Mouse (Mus musculus) G1E (cell line): Measurements from ENCODE around the gene Zfp398. TPM values are rescaled to one million over a fixed set of nuclear protein-coding genes. Genes with fewer than 3 reads are reported as not detected.

ENCODE experiments used
- ATAC-seq: 2 replicates; pipeline ENCODE4 v1.8.0; 2016; ENCODE audit warnings: mild to moderate bottlenecking; ENCODE audit not compliant: insufficient number of reproducible peaks, poor library complexity, low FRiP score, severe bottlenecking; ENCODE audit errors: extremely low read depth
- DNase-seq: peaks from one replicate; pipeline ENCODE4 v3.0.0; 2012; ENCODE audit warnings: low spot score
- H3K27me3 ChIP-seq: 2 replicates; pipeline ENCODE4 v1.6.1; 2012; ENCODE audit warnings: mild to moderate bottlenecking, low read length, inconsistent platforms; ENCODE audit not compliant: insufficient read depth
- H3K36me3 ChIP-seq: replicated peaks from 2 replicates; pipeline ENCODE3; 2012; ENCODE audit warnings: mild to moderate bottlenecking, inconsistent platforms
- H3K4me1 ChIP-seq: 2 replicates; pipeline ENCODE4 v1.6.1; 2012; ENCODE audit warnings: low read depth, low read length, inconsistent platforms, mixed read lengths; ENCODE audit not compliant: insufficient read depth
- H3K4me3 ChIP-seq: 2 replicates; pipeline ENCODE4 v1.5.1; 2012; ENCODE audit warnings: low read depth, mild to moderate bottlenecking, inconsistent platforms, low read length, moderate library complexity, mixed read lengths
- H3K9me3 ChIP-seq: replicated peaks from 2 replicates; pipeline ENCODE4 v1.6.1; 2012; ENCODE audit warnings: inconsistent platforms
- CTCF ChIP-seq: IDR thresholded peaks from 2 replicates; pipeline ENCODE4 v1.5.1; 2012; ENCODE audit warnings: low read depth, low read length, inconsistent platforms, mixed read lengths
- GATA1 ChIP-seq: IDR thresholded peaks from 2 replicates; pipeline ENCODE4 v1.6.1; 2012; ENCODE audit warnings: borderline replicate concordance, low read length, inconsistent platforms, mixed read lengths
- GATA2 ChIP-seq: IDR thresholded peaks from 2 replicates; pipeline ENCODE4 v1.6.1; 2012; ENCODE audit warnings: low read depth, low read length, inconsistent platforms, borderline replicate concordance
- POLR2AphosphoS5 ChIP-seq: IDR thresholded peaks from 2 replicates; pipeline ENCODE4 v1.6.1; 2012; ENCODE audit warnings: low read depth, low read length, inconsistent platforms; ENCODE audit not compliant: insufficient replicate concordance
- TAL1 ChIP-seq: conservative IDR thresholded peaks from 2 replicates; pipeline ENCODE4 v1.6.1; 2012; ENCODE audit warnings: low read depth, low read length, inconsistent platforms, mixed read lengths
- polyA plus RNA-seq: library from polyadenylated mRNA; stranded (reverse); fragments of >175 nt; gene quantifications from 2 replicates; pipeline ENCODE4 v1.2.3, GENCODE M21; 2012
- total RNA-seq, 2 experiments: library from RNA; stranded (forward) in 1 of 2; stranded (reverse) in 1 of 2; fragments of 200-1000 nt in 1 of 2; fragments of >200 nt in 1 of 2; fragmentation: Nextera tagmentation in 1 of 2; gene quantifications; 2 replicates each; pipeline ENCODE4 v1.2.3; 2014 to 2017

Gene Zfp398
- total and polyA plus RNA-seq, 3 experiments = 4.6 to 27.5 (median 15.7) TPM

DNA sequence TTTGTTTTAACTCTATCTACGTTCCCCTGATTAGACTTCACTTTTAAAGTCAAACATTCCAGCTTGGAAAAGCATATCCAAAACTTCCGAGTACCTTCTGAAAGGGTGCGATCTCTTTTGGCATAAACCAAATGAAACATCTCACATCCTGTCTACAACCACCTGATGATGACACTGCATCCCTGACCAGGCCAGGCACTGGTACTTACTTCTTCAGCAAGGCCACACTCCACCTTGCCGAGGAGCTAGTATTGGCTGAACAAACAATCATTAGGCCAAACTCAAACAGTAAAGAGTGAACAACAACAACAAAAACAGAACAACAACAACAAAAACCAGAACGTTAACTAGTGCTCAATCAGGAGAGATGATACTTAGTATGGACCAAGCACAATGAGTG lies 24.1 kb upstream of the Zfp398 start:
- no peak for DNase-seq

DNA sequence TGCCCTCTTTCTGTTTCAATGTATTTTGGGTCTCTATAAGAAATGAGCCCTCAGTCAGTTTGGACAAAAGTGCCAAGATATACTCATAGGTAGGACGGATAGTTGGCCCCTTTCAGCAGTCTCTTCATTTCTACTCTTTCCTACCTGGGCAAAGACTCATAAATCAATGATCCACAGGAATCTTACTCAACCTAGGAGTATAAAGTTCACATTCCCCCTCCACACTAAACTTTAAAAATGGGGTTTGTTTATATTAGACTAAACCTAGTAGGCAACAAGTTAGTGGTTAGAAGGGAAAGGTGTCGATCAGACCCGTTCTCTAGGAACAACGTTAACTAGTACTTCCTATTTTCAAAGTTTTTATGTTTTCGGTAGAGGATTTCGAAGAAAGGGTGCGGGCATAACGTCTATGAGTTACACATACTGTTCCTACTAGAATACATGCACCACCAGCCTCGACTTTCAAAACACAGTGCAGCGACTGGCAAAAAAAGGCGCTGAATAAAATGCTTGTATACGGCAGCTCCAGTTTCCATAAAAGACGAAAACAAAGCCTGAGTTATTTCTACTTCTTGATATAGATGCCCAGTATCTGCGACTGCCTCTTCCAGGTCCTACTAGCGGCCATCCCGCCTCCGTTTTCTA lies 23.1 kb upstream of the Zfp398 start:
- Histone ChIP-seq H3K4me1 (peaks cover 25% of the 10 kb centered on the region), H3K4me3 (peak overlapping the region; percentile 85), H3K27me3 (no peaks in the 10 kb centered on the region), H3K9me3 (no peaks in the 10 kb centered on the region), H3K36me3 (peaks cover 32% of the 10 kb centered on the region)
- ATAC-seq (no peak), DNase-seq (no peak)
- TF ChIP-seq CTCF = no peak
- TF ChIP-seq TAL1 = no peak
- no peak for TF ChIP-seq GATA1
- TF ChIP-seq POLR2AphosphoS5 = no peak
- TF ChIP-seq GATA2 = no peak

More for the DNA sequence above, 24.1 kb upstream of the Zfp398 start:
- Histone ChIP-seq H3K4me1 (peaks cover 25% of the 10 kb centered on the region), H3K9me3 (no peaks in the 10 kb centered on the region), H3K4me3 (peak overlapping the region; percentile 85; the same call in 1 of the 2 replicates), H3K27me3 (no peaks in the 10 kb centered on the region), H3K36me3 (peaks cover 41% of the 10 kb centered on the region)
- TF ChIP-seq GATA1 (no peak), GATA2 (no peak), POLR2AphosphoS5 (no peak), TAL1 (no peak), CTCF (no peak)
- ATAC-seq = no peak

DNA sequence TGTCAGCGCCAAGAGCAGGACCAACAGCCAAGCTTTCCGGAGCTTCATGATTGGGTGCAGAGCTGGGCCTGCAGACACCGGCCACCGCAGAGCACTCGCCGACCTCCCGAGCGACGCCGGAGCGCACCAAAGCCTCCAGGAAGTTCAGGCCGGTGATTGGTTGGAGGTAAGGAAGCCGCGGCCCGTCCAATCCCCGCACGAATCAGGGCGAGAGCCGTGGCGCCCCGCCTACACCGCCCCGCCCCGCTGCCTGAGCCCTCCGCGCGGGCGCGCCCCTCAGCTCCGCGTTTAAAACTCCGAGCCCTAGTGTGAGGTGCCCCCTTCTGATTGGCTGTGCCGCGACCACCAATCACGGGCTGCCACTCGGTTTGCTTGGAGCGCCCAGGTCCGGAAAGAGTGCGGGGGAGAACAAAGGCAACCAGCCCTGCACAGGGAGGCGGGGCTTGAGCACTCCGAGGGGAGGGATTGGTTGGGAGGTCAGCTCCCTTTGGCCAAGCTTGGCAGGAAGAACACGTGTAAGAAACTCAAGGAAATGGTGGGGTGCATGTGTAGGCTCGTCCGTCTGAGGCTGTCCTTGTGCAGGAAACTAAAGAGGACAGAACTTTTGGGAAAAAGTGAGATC lies 22.1 kb upstream of the Zfp398 start, which contains the start of gene Pdia4:
TSS of gene Pdia4 (minus strand) at position 174 of the 622 bp plus-strand sequence.
- Histone ChIP-seq H3K36me3 (peaks cover 23% of the 10 kb centered on the region), H3K4me3 (peak within 1 kb of the TSS; percentile 85), H3K9me3 (no peaks in the 10 kb centered on the region), H3K27me3 (no peaks in the 10 kb centered on the region), H3K4me1 (peaks cover 23% of the 10 kb centered on the region)
- no peak for TF ChIP-seq POLR2AphosphoS5
- TF ChIP-seq GATA2 = no peak
- TF ChIP-seq TAL1 = no peak
- no peak for TF ChIP-seq GATA1
- TF ChIP-seq CTCF = no peak
- DNase-seq (peak; percentile 99), ATAC-seq (peak; percentile 96)

DNA sequence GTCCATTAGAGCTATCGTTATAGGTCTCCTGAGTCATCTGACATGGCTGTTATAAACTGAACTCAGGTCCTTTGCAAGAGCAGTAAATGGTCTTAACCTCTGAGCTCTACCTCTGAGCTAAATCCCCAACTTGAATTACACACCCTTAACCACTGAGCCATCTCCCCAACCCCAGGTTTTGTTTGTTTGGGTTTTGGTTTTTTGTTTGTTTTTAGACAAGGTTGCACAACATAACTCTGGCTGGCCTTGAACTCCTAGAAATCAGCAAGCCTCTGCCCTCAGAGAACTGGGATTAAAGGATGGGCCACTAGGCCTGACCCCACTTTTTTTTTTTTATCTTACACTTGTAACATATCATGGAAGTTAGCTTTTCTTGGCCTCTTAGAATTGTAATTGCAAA lies 19.3 kb upstream of the Zfp398 start:
- ATAC-seq (no peak), DNase-seq (no peak)
- Histone ChIP-seq H3K4me1 (peaks cover 19% of the 10 kb centered on the region), H3K36me3 (peaks cover 23% of the 10 kb centered on the region), H3K27me3 (no peaks in the 10 kb centered on the region), H3K9me3 (no peaks in the 10 kb centered on the region), H3K4me3 (no peak overlapping the region)
- TF ChIP-seq POLR2AphosphoS5 (no peak), GATA1 (no peak), TAL1 (no peak), CTCF (no peak), GATA2 (no peak)

DNA sequence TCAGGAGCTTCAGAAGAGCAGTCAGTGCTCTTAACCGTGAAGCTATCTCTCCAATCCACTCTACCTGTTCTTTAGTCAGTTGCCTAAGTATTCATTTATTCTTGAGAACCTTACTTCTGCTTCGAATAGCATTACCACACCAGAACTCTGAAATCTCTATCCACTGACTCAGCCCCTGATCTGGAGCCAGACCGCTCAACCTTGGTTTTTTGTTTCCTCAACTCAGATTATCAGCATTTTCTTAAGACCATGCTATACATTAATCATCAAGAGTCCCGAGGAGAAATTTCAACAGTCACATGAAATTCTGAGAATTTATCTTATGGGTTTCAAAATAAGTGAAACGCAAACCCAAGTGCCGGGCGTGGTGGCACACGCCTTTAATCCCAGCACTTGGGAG lies 16.7 kb upstream of the Zfp398 start:
- Histone ChIP-seq H3K4me3 (no peak overlapping the region), H3K36me3 (peaks cover 28% of the 10 kb centered on the region), H3K27me3 (no peaks in the 10 kb centered on the region), H3K4me1 (peaks cover 8% of the 10 kb centered on the region), H3K9me3 (no peaks in the 10 kb centered on the region)
- no peak for DNase-seq
- ATAC-seq = no peak
- TF ChIP-seq POLR2AphosphoS5 = no peak

DNA sequence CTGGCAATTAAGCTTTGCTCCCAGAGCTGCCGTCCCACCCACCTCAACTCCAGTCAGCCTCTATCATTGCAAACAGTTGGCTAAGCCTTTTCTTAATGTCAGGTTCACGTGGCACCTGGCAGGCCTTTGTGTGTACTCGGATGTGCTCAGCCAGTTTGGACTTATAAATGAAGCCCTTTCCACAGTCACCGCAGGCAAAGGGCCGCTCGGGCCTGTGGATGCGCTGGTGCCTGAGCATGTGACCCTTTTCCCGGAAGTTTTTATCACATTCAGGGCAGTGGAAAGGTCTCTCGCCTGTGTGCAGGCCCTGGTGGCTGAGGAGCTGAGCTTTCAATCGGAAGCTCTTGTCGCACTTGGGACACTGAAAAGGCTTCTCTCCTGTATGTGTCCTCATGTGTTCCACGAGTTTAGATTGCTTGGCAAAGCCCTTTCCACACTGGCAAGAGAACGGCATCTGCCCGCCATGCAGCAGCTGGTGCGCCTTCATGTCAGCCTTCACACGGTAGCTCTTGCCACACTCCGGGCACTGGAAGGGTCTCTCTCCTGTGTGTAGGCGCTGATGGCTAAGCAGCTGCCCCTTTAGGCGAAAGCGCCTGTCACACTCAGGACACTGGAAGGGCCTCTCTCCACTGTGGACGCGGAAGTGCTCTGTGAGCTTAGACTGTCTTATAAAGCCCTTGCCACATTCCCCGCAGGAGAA lies 15.7 kb upstream of the Zfp398 start:
- no peak for DNase-seq
- Histone ChIP-seq H3K27me3 (no peaks in the 10 kb centered on the region), H3K4me1 (peaks cover 8% of the 10 kb centered on the region), H3K36me3 (peaks cover 31% of the 10 kb centered on the region), H3K9me3 (no peaks in the 10 kb centered on the region), H3K4me3 (no peak overlapping the region)
- no peak for ATAC-seq
- TF ChIP-seq CTCF = no peak
- TF ChIP-seq TAL1 = no peak
- no peak for TF ChIP-seq POLR2AphosphoS5
- TF ChIP-seq GATA2 = no peak
- no peak for TF ChIP-seq GATA1
